Mouse (Mus musculus) hindbrain, embryonic 14.5 days (tissue): Measurements from ENCODE around the gene Trib3. TPM values are rescaled to one million over a fixed set of nuclear protein-coding genes. Genes with fewer than 3 reads are reported as not detected.

ENCODE experiments used
- polyA plus RNA-seq: library from polyadenylated mRNA; unstranded; fragments of >200 nt; fragmentation: Nextera tagmentation; extraction: Ambion mirVana; gene quantifications from 2 replicates; pipeline ENCODE4 v1.2.1, GENCODE M21; 2014

The Trib3 gene
- polyA plus RNA-seq, 1 experiment from 2014 or later, result 1.0 TPM

Other genes starting within 250 kb of the Trib3 start
- 22.5 and 26.2 TPM in 2 replicates for gene Srxn1, start 238.5 kb downstream of the Trib3 start, polyA plus RNA-seq
- 1.6 and 2.3 TPM in 2 replicates for gene Tcf15, start 200.5 kb downstream of the Trib3 start, polyA plus RNA-seq
- 104 and 150 TPM in 2 replicates for gene Csnk2a1, start 117.2 kb downstream of the Trib3 start, polyA plus RNA-seq
- gene Tbc1d20, start 50.2 kb downstream of the Trib3 start, polyA plus RNA-seq, result 24.4 and 31.4 TPM in 2 replicates
- gene Rbck1, start 11.4 kb downstream of the Trib3 start, polyA plus RNA-seq, result 93.7 and 95.3 TPM in 2 replicates
- 48.0 and 56.9 TPM in 2 replicates for gene Nrsn2, start 32.6 kb upstream of the Trib3 start, polyA plus RNA-seq
- gene Sox12, start 54.0 kb upstream of the Trib3 start, polyA plus RNA-seq, result 18.8 and 19.5 TPM in 2 replicates
- 16.5 and 17.2 TPM in 2 replicates for gene Zcchc3, start 71.0 kb upstream of the Trib3 start, polyA plus RNA-seq
- 2.5 and 3.8 TPM in 2 replicates for gene 6820408C15Rik, start 71.6 kb upstream of the Trib3 start, polyA plus RNA-seq
- gene Defb23, start 120.6 kb upstream of the Trib3 start, polyA plus RNA-seq, result not detected in 2 replicates
- not detected in 2 replicates for gene Defb20, start 133.0 kb upstream of the Trib3 start, polyA plus RNA-seq
- gene Defb22, start 146.1 kb upstream of the Trib3 start, polyA plus RNA-seq, result not detected in 2 replicates
- gene Defb26, start 167.7 kb upstream of the Trib3 start, polyA plus RNA-seq, result not detected in 2 replicates
- gene Defb28, start 174.2 kb upstream of the Trib3 start, polyA plus RNA-seq, result not detected in 2 replicates
- gene Defb29, start 196.1 kb upstream of the Trib3 start, polyA plus RNA-seq, result not detected in 2 replicates
- not detected in 2 replicates for gene Gm17416, start 225.3 kb upstream of the Trib3 start, polyA plus RNA-seq
- not detected in 2 replicates for gene Defb21, start 228.7 kb upstream of the Trib3 start, polyA plus RNA-seq
- not detected in 2 replicates for gene Defb19, start 236.3 kb upstream of the Trib3 start, polyA plus RNA-seq